Mouse (Mus musculus) macrophage (primary cell): ENCODE data around the gene Kif17. TPM values are rescaled to one million over a fixed set of nuclear protein-coding genes. Genes with fewer than 3 reads are reported as not detected.

Experiments
- H3K27ac ChIP-seq: fragments of 350-480 bp; formaldehyde crosslinking; 2 replicates; pipeline ENCODE4 v1.9.0; 2021
- H3K36me3 ChIP-seq: fragments of 350-480 bp; formaldehyde crosslinking; 2 replicates; pipeline ENCODE4 v1.9.0; 2021; ENCODE audit errors: inconsistent target
- H3K4me3 ChIP-seq: fragments of 350-480 bp; formaldehyde crosslinking; 2 replicates; pipeline ENCODE4 v1.9.0; 2021; ENCODE audit errors: inconsistent target
- H3K79me2 ChIP-seq: fragments of 350-480 bp; formaldehyde crosslinking; 2 replicates; pipeline ENCODE4 v1.9.0; 2021; ENCODE audit errors: inconsistent target
- WGBS: methylation state at CpG from one replicate; pipeline ENCODE4 v1.1.7; 2026; ENCODE audit warnings: inconsistent platforms; ENCODE audit not compliant: missing documents; 5-methylcytosine and 5-hydroxymethylcytosine counted together
- polyA plus RNA-seq: library from polyadenylated mRNA; stranded (reverse); fragments of 250-400 nt; gene quantifications from 3 replicates; pipeline ENCODE4 v1.2.4, GENCODE M21; 2018; ENCODE audit warnings: inconsistent platforms

Gene Kif17
- polyA plus RNA-seq, 1 experiment from 2014 or later: not detected

GRCm38 (mm10) chr4:138330264-138330671 is 80.0 kb downstream of the Kif17 start:
- no peak overlapping the region for H3K4me3 ChIP-seq
- no peaks in the 10 kb centered on the region for H3K36me3 ChIP-seq
- no peak overlapping the region for H3K27ac ChIP-seq
- 62% methylated on average over 15 of the region's 15 CpGs for WGBS
- H3K79me2 ChIP-seq: no peaks in the 10 kb centered on the region

- 88% methylated on average over 9 of the region's 9 CpGs for WGBS
- Histone ChIP-seq H3K4me3 (no peak overlapping the region), H3K36me3 (no peaks in the 10 kb centered on the region), H3K79me2 (no peaks in the 10 kb centered on the region), H3K27ac (no peak overlapping the region)
These were observed 81.4 kb downstream of the Kif17 start for GRCm38 (mm10) chr4:138331647-138332046.

GRCm38 (mm10) chr4:138333135-138333534 is 82.9 kb downstream of the Kif17 start:
- 98% methylated on average over 4 of the region's 4 CpGs for WGBS
- H3K79me2 ChIP-seq: no peaks in the 10 kb centered on the region
- H3K4me3 ChIP-seq: no peak overlapping the region
- no peaks in the 10 kb centered on the region for H3K36me3 ChIP-seq
- no peak overlapping the region for H3K27ac ChIP-seq

- 95% methylated on average over 12 of the region's 12 CpGs for WGBS
- H3K4me3 ChIP-seq: no peak overlapping the region
These were observed 84.8 kb downstream of the Kif17 start for GRCm38 (mm10) chr4:138335036-138335435.

GRCm38 (mm10) chr4:138335648-138336047 is 85.4 kb downstream of the Kif17 start:
- Histone ChIP-seq H3K27ac (no peak overlapping the region), H3K36me3 (no peaks in the 10 kb centered on the region), H3K4me3 (no peak overlapping the region), H3K79me2 (no peaks in the 10 kb centered on the region)
- WGBS: 83% methylated on average over 5 of the region's 6 CpGs

More at GRCm38 (mm10) chr4:138335036-138335435, 84.8 kb downstream of the Kif17 start:
- Histone ChIP-seq H3K27ac (no peak overlapping the region), H3K79me2 (no peaks in the 10 kb centered on the region), H3K36me3 (no peaks in the 10 kb centered on the region)

- H3K79me2 ChIP-seq: no peaks in the 10 kb centered on the region
- H3K4me3 ChIP-seq: no peak overlapping the region
- H3K27ac ChIP-seq: no peak overlapping the region
- WGBS: 39% methylated on average over 5 of the region's 5 CpGs
- H3K36me3 ChIP-seq: no peaks in the 10 kb centered on the region
These were observed 86.6 kb downstream of the Kif17 start for GRCm38 (mm10) chr4:138336876-138337275.

- H3K79me2 ChIP-seq: no peaks in the 10 kb centered on the region
- 91% methylated on average over 9 of the region's 9 CpGs for WGBS
- H3K36me3 ChIP-seq: no peaks in the 10 kb centered on the region
- H3K4me3 ChIP-seq: no peak overlapping the region
- no peak overlapping the region for H3K27ac ChIP-seq
These were observed 87.1 kb downstream of the Kif17 start for GRCm38 (mm10) chr4:138337341-138337740.

- Histone ChIP-seq H3K36me3 (no peaks in the 10 kb centered on the region), H3K4me3 (no peak overlapping the region), H3K27ac (no peak overlapping the region), H3K79me2 (no peaks in the 10 kb centered on the region)
- WGBS: 45% methylated on average over 4 of the region's 4 CpGs
These were observed 89.7 kb downstream of the Kif17 start for GRCm38 (mm10) chr4:138339963-138340362.

- 95% methylated on average over 8 of the region's 8 CpGs for WGBS
- Histone ChIP-seq H3K79me2 (no peaks in the 10 kb centered on the region), H3K36me3 (no peaks in the 10 kb centered on the region), H3K4me3 (no peak overlapping the region), H3K27ac (no peak overlapping the region)
These were observed 91.2 kb downstream of the Kif17 start for GRCm38 (mm10) chr4:138341393-138341792.

GRCm38 (mm10) chr4:138342048-138342447 is 91.8 kb downstream of the Kif17 start:
- no peak overlapping the region for H3K27ac ChIP-seq
- no peaks in the 10 kb centered on the region for H3K36me3 ChIP-seq
- 95% methylated on average over 7 of the region's 7 CpGs for WGBS
- H3K79me2 ChIP-seq: no peaks in the 10 kb centered on the region
- no peak overlapping the region for H3K4me3 ChIP-seq

GRCm38 (mm10) chr4:138342778-138343177 is 92.5 kb downstream of the Kif17 start:
- Histone ChIP-seq H3K36me3 (no peaks in the 10 kb centered on the region), H3K4me3 (no peak overlapping the region), H3K27ac (no peak overlapping the region), H3K79me2 (no peaks in the 10 kb centered on the region)
- 77% methylated on average over 6 of the region's 6 CpGs for WGBS

- Histone ChIP-seq H3K4me3 (no peak overlapping the region), H3K27ac (no peak overlapping the region), H3K36me3 (no peaks in the 10 kb centered on the region), H3K79me2 (no peaks in the 10 kb centered on the region)
- WGBS: 92% methylated on average over 10 of the region's 10 CpGs
These were observed 93.2 kb downstream of the Kif17 start for GRCm38 (mm10) chr4:138343341-138343837.

GRCm38 (mm10) chr4:138344891-138345545 is 94.8 kb downstream of the Kif17 start:
- H3K36me3 ChIP-seq: no peaks in the 10 kb centered on the region
- H3K27ac ChIP-seq: peak overlapping the region; percentile 59
- no peak overlapping the region for H3K4me3 ChIP-seq
- no peaks in the 10 kb centered on the region for H3K79me2 ChIP-seq
- WGBS: 68% methylated on average over 9 of the region's 9 CpGs

GRCm38 (mm10) chr4:138347280-138347679 is 97.0 kb downstream of the Kif17 start:
- Histone ChIP-seq H3K4me3 (no peak overlapping the region), H3K79me2 (no peaks in the 10 kb centered on the region), H3K27ac (no peak overlapping the region), H3K36me3 (no peaks in the 10 kb centered on the region)
- WGBS: 100% methylated on average over 1 of the region's 1 CpGs

- Histone ChIP-seq H3K79me2 (no peaks in the 10 kb centered on the region), H3K27ac (no peak overlapping the region), H3K4me3 (no peak overlapping the region), H3K36me3 (no peaks in the 10 kb centered on the region)
- 95% methylated on average over 7 of the region's 7 CpGs for WGBS
These were observed 98.5 kb downstream of the Kif17 start for GRCm38 (mm10) chr4:138348716-138349115.
